Mouse (Mus musculus): ENCODE measurements around the gene Arl1.
A peak's percentile ranks its signal among the peaks of the same experiment; 100 is the strongest.
"Not testable (repeated sequence)": the region's sequence is repeated elsewhere in the genome, so short reads cannot be mapped to it uniquely, and the experiment has no call there.

Arl1 gene

DNA sequence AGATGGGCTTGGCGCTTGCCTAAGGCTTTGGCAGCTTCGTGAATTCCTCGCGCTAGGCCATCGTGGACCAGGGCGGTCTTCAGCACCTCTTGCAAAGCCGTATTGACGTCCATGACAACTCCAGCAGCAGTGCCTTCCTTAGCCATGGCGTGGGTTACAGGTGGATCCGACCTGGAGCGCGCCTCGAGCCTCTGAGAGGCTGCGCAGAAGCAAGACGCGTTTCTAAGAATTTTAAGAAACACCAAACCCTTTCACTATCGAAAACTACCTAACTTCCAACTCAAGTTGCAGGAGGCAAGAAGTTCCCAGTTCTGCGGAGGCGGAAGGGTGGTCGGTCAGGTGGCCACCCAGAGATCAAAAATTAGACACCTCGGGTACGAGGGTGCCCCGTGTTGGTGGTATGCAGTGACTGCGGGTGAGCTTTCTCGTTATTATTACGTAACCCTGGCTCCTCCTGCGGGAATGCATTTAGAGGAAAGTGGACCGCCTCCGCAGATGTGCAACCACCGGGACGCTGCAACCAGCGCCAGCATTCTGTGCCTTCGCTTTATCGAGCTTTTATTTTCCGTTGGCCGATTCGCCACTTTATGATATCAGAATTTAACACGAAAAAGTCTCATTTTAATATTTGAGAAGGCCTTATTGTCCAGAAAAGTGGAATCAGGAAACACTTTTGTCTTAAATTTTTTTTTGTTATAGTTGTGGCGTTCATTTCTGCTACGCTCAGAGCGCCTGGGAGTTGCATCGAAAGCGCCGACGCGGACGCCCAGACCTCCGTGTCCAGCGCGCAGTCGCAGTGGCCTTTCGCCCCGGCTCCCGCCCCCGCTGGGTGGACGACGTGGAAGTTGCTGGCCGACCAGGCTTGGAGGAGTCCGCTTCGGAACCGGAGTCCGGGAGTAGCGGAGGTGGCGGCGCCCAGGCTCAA, at the start of gene Arl1:
TSS of gene Arl1 (plus strand) at position 288 of the 925 bp plus-strand sequence.
- peak; percentile 90 for DNase-seq

DNA sequence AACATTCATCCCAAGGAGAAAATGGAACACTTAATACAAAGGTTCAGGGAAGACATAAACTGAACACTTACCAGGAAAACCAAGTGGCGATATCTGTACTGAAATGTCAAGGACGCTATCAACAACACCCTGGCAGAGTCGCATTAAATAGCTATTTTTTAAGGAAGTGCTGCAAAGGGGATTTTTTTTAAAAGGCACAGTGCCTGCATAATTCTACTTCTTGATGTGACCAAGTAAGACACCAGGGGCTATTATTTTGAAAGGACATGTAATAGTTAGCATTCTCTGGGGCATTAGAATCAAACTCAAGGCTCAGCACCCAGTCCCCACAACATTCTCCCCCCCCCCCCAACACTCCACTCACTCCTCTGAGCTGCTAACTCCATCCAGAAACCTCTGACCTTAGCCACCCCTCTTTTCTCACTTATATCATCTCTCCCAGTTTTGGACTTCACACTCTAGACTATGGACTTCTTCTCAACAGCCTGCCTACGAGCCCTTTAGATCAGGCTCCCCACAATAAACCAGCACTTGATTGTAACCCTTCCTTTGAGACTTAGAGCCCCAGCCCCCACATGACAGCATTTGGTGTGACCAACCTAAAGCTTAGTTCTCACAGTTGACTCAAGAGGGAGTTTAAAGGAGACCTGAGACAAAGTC, 47.6 kb upstream of the Arl1 start:
- no peak for DNase-seq

DNA sequence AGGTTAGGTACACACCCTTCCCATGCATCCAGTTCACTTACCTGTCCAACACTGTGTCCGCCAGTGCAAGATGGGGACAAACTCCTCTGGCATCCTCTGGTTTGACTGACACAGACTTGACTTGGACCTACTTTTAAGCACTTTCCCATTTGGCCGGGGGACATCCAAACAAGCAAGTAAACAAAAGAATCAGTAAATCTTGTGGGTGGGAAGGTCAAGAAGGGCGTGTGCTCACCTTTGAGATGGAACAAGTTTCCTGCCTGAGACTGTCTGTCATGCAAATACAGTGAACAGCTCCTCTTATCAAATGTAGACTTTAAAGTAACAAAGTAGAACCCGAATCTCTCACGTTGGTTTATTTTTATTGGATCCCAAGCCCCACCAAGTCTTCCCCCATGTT, 45.7 kb upstream of the Arl1 start, which contains the start of gene Spic:
TSS of gene Spic (minus strand) at position 91 of the 400 bp plus-strand sequence.
- DNase-seq: no peak

DNA sequence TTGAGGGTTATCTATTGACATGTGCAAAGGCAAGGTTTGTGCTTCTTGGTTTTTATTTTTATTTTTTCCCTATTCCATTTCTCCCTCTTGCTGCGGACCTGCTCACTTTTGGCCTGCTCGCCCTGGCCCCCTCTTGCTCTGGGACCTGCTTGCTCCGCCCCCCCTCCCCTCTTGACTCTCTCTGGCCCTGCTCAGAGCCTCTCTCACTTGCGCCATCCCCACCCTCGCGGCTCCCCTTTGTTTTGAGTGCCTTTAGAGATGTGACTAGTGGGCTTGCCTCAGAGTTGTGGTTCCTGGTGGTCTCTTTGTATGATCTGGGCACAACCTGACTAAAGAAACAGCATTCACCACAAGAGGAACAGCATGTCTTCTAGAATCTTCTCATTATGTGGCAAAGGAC, 29.7 kb upstream of the Arl1 start:
- no peak for DNase-seq

DNA sequence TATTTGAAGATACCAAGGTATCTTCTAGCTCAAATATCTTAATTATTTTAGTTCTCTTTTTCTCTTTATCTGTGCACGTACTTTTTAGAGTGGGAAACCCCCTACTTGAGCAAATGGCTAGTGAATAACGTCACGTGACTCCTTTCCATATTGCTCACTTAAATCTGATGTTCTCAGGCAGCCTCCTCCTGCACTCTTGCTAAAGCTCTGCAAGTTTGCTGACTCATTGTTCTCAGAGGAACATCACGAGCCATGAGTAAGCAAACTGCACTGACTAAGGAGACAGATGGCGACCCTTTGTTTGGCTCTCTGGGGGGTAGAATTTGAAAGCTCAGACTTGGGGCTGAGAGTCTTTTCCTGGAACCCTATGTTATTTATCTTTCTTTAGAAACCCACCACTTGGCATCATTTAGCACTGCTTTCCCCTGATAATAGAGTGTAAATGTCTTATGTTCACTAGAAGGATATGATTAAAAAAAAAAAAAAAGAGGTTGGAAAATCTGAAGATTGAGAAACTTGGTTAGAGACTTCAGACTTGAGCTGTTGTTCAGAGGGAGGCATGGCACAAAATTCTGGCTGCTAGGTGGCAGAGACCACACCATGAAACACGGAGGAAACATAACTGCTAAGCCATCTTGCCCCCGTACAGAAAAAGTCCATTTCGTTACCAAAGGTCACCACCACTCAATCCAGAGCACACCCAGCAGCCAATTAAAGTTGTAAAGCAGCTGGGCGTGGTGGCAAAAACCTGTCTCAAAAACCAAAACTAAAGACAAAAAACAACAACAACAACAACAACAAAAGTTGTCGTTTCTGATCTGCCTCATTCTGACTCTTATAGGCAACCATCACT, 21.8 kb upstream of the Arl1 start:
- no peak for DNase-seq

DNA sequence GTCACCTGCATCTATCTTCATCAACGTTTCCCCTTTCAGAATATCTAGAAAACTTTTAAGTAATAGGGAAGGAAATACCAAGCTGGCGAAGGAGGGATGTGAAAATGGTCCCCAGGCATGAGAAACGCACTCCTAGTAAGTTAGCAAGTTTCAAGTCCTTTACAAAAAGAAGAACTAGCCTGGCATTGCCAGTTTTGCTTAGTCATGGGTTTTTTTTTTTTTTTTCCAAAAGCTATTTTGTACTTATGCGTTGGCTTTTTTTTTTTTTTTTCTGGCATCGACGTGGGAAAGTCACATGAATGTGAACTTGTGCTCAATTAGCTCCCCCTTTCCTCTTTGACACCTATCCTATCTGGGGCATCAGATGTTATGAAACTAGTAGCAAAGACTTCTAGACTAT, 18.3 kb upstream of the Arl1 start:
- DNase-seq: no peak

DNA sequence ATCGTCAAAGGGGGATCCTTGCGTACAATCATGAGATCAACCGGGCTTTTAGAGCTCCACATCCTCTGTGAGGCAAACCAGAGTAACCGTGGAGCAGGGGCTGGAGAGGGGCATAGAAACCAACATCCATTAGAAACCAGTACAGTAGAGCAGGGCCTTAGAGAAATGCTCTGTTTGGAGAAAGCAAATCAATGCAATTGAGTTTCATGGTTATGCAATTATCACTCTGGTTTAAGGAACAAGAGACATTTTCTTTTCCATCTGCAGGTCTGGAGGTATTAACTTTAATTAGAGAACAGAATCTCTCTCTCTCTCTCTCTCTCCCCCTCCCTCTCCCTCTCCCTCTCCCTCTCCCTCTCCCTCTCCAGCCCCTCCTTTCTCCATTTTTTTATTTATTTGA, 15.9 kb upstream of the Arl1 start:
- DNase-seq: no peak

DNA sequence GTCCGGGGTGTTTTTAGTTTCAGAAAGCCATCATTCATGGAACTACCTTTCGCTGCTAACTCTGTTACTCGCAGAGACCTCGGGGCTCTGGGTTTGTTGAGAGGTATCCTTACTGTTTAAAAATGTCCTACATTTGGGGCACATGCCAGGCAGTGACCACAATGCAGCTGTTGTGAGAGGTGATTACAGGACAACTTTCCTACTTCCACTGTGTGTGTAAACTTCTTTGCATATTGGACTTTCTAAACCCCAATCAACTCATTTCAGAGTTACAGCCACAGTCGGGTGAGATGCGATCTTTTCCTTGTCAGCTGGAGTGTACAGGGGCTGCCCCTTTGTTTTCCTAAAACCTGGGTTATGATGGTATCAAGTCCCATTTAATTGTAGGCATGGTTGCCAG, 15.0 kb upstream of the Arl1 start:
- no peak for DNase-seq

DNA sequence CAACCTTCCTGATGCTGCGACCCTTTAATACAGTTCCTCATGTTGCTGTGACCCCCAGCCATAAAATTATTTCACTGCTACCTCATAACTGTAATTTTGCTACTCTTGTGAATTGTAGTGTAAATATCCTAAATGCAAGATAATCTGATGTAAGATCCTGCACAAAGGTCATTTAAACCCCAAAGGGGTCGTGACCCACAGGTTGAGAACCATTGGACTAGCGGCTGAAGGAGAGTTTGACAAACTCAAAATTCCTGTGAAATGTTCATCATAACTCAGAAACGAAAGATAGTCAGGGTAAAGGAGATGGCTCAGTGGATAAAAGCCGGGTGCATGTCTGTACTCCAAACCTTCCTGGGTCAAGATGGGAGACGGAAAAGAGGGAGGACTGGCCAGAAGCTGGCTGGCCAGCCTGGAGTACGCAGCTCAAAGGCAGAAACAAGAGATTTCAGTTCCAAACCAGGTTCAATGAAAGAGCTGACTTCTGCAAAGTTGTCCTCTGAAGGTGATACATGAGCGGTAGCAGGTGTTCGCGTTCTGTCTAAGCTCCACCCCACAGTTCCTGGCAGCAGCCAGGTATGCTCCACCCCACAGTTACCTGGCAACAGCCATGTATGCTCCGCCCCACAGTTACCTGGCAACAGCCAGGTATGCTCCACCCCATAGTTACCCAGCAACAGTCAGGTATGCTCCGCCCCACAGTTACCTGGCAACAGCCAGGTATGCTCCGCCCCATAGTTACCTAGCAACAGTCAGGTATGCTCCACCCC, 13.5 kb upstream of the Arl1 start:
- DNase-seq: no peak

DNA sequence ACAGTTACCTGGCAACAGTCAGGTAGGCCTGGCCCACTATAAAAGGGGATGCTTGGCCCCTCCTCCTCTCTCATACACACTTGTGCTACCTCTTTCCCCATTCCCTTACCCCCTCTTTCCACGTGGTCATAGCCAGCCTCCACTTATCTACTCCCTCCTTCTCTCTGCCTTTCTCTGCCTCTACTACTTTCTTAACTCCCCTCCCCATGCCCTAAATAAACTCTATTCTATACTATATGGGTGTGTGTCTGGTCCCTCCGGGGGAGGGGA, 13.0 kb upstream of the Arl1 start:
- DNase-seq: no peak

DNA sequence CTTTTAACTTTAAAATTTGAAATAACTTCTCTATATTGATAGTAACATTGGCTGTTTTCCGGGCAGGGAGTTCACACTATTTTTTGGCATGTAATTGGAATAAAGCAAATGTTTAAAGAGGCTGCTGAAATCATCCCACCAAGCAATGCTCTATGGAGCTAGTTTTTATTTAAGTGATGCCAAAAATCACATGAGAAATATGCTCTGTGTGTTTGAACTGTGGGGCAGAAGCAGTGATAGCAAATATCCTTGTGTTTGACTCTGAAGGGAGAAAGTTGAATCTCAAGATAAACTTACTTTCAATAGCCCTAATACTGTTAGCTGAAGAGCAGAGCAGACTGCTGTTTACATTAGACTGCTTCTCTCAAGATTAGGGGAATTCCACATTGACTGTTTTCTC, 11.0 kb upstream of the Arl1 start:
- DNase-seq: no peak

DNA sequence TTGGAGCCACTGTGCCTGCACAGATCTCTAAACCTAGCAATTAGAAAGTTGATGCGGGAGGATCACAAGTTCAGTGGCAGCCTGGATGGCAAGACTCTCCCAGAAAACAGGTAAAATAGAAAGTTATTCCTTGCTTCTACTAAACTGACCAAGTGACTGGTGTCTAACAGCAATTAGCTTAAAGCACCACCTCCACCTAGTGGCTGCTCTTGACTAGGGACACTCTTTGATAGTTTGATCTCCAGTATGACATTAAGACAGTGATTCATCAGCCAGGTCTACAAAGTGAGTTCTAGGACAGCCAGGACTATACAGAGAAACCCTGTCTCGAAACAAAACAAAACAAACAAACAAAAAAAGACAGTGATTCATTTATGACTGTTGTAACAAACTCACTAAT, 5.3 kb upstream of the Arl1 start:
- DNase-seq: no peak

DNA sequence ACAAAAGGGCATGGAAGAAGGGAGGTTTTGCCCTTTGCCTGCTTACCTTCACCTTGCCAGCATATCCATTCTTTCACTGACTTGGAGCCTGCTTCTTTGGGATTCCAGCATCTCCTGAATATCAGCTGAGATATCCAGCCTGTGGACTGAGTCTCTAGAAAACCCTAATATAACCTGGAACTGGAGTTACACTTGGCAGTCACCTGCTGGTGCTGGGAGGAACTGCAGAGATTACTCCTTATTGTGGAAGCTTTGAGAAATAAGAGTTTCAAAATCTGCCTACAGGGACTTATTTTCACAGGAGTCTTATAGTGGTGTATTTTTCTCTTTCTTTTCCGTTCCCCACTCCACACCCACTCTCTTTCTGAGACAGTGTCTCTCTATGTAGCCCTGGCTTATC, 3.5 kb upstream of the Arl1 start:
- DNase-seq: peak; percentile 33

DNA sequence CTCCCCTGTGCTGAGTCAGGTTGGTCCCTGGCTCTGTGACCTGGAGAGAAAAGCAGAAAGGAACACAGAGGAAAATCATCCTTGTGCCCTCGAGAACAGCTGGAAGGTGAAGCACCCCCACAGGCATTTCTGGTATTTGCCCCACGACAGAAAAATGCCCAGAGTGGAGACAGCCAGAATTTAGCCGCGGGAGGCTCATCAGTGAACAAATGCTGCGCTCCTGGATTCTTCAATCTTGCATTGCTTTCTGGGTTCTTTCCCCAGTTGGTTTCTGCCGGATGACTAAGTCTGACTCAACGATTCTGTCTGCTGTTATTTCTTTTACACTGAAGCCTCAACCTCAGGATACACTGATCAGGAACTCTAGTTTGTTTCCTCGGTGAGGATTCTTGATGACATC, 2.5 kb upstream of the Arl1 start:
- DNase-seq: no peak

DNA sequence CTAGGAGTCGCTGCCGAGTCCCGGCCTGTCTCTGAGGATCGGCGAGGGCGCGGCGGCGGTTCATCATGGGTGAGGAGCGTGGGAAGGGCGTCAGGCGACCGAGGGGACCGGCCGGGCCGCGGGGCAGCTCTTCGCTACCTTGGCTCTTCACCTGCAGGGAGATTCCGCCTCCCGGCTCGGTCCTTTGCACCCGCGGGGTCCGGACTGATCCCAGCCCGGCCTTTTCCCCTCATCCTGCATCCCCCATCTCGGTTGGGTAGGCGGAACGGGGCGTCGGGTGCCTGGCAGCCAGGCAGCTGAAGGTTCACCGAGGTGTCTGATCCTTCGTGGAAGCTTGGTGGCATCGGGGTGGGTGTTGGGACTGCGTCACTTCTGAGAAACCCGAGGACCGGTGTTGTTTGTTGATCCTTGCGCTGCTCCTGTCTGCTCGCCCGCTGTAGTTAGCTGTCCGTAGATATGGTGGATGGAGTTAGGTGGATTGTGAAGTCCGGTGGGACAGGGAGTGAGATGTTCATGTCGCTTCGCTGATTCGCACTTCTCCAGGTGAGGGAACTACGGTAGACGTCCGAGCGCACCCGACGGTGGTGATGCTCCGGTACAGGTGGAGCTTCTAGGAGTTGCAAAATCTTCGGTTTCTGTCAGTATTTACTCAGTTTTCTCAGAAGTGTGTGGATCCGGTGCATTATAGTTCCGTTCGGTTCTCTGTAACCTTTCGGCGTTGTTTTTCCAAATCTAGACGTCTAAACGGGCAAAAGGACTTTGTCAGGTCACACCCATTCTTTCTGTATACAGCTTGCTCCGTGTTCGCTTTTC, 1.0 kb downstream of the Arl1 start:
- DNase-seq: no peak

DNA sequence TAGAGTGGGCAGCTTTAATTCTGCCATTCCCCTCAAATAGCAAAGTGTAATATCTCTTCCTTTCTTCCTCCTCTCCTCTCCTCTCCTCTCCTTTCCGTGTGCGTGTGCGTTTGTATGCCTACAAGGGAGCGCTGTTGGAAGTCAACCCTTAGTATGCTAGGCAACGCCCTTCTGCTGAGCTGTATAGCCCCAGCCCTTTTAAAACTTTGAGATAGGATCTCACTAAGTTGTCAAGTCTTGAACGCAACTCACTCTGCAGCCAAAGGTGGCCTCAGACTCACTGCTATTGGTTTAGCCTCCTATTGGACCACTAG, 1.6 kb downstream of the Arl1 start:
- peak; percentile 23 for DNase-seq

DNA sequence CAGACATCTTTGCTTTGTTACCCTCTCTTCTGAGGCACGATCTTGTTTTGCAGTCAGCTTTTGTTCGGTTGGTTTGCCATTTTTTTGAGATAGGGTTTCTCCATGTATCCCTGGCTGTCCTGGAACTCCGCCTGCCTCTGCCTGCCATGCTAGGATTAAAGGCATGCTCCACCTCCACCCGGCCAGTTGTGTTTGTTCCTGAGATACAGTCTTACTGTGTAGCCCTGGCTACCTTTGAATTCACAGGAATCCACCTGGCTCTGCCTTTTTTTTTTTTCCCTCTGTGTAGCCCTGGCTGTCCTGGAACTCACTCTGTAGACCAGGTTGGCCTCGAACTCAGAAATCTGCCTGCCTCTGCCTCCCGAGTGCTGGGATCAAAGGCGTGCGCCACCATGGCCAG, 8.4 kb downstream of the Arl1 start:
- not testable (repeated sequence) for DNase-seq

DNA sequence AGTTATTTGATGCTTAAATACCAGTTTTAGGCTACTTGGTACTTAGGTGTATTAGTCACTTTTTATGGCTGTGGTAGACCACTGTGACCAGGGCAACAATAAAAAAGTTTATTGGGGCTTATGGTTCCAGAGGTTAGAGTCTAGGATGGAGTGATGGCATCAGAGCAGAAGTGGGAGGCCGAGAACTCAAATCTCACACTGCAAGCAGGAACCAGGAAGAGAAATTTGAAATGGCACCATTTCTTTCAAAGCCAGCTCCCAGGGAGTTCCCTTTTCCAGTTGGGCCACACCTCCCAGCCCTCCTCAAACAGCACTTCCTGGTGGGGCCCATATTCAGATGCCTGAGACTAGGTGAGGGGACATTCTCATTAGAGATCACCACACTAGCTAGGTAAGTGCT, 9.2 kb downstream of the Arl1 start:
- no peak for DNase-seq

DNA sequence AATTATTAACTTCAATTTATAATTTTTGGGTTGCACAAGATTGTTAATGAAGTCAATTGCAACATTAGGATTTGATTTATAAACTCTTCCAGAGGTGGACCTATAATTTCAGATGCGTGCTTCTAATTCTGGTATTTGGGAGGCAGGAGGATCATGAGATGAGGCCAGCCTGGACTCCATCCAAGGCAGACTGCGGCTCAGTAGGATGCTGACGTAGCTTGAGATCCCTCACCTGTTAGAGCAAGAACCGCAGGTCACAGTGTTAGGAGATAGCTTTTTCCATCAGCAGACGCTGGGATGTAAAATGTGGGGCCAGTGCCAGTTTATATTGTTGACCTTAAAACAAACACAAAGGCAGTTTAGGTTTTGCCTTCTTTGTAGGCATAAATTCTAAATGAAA, 10.1 kb downstream of the Arl1 start:
- DNase-seq: no peak

DNA sequence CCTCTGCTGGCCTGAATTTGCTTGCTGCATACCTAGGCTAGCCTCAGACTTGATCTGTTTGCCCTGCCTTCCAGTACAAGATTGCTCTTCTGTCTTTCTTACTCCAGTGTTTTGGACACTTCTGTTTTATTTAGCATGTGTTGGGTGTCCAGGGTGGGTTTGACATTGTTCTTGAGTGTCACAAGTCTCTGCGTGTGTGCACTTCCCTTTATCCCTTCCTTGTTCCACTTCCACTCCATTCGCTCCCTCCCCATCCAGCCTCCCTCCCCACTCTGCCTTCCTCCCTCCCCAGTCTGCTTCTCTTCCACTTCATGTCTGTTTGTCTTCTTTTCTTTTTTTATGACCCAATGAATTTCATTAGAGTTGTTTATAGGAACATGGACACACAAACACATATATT, 10.8 kb downstream of the Arl1 start:
- DNase-seq: no peak

DNA sequence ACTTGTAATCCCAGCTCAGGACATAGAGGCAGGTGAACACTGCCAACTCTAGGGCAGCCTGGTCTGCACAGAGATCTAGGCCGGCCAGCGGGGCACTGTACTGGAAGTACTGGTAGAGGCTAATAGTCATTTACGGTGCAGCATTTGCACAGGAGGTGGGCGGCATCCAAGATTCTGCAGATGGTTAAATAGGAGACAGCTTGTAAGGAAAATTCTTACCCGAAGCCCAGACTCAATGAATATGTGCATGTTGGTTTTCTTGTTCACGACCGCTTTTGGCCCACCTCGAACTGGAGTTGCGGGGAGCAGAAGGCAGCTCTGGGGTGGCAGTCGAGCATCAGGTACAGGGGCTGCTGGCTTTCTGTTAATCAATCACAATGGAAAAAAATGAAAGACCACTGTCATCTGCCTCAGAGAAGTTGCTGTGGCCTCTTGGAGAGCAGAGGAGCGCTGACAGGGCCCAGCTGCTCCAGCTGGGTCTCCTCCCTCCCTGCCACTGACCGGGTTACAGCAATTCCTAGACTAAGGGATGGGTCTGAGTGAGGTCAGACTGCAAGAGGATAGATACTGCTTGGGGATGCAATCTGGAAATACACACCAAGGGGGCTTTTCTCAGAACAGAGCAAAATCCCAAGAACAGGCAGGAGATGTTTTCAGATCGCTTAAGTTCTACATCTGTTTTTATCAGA, 31.0 kb downstream of the Arl1 start:
- no peak for DNase-seq

Measured in liver (tissue).